Mouse (Mus musculus): ENCODE measurements around the gene Zfp740.

GRCm38 (mm10) chr15:102257202-102258075 lies 54.4 kb downstream of the Zfp740 start, which contains the start of gene Rarg:
- TF ChIP-seq CTCF (IDR thresholded peaks at IDR 0.05; ENCODE audit: insufficient read depth, low read depth, low read length) (no peak), POLR2A (IDR thresholded peaks at IDR 0.05; ENCODE audit: insufficient read depth, low read depth, low read length) (no peak)

All from olfactory bulb, adult 2 months (tissue).